Mouse (Mus musculus) olfactory bulb, adult 2 months (tissue): ENCODE data around the gene Stn1.

Experiments
- CTCF ChIP-seq: fragments of 200-500 bp; IDR thresholded peaks from 2 replicates; pipeline ENCODE4 v1.5.1; 2012; ENCODE audit warnings: low read depth, mild to moderate bottlenecking, low read length, moderate library complexity; ENCODE audit not compliant: insufficient read depth
- POLR2A ChIP-seq: fragments of 200-500 bp; IDR thresholded peaks from 2 replicates; pipeline ENCODE4 v1.6.1; 2012; ENCODE audit warnings: mild to moderate bottlenecking, low read depth, low read length, moderate library complexity; ENCODE audit not compliant: insufficient read depth

DNA sequence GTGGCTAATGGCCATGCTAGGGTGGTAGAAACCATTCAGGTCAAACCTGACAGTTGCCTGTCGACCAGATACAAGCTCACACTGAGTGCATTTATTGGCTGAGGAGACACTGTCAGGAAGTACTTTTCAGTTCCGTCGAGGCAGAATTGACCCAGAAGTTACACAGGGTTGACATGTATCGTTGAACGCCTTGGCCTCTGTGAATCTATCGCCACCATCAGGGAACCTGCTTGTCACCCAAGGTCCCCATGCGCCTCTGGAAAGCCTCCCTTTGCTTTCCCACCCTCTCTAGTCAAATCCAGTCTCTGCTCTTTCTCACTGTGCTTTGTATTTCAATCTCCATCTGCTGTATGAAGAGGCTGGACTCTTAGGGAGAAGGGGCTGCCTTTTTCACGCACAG lies 28.7 kb upstream of the Stn1 start:
- TF ChIP-seq CTCF (no peak), POLR2A (no peak)
